Mouse (Mus musculus) left cerebral cortex, adult 2 months (tissue): ENCODE data around the gene Ppp1r9b. TPM values are rescaled to one million over a fixed set of nuclear protein-coding genes. Genes with fewer than 3 reads are reported as not detected.

Source experiments
- DNase-seq, 2 experiments: peaks; one replicate each; pipeline ENCODE4 v3.0.0; 2021 to 2022; ENCODE audit warnings: low spot score in 2 of 2, mixed read lengths in 1 of 2; ENCODE audit errors: extremely low spot score in 1 of 2
- H3K27ac ChIP-seq: fragments of 200-600 bp; 2 replicates; pipeline ENCODE4 v1.8.1; 2022
- H3K4me3 ChIP-seq: fragments of 200-600 bp; 2 replicates; pipeline ENCODE4 v1.8.1; 2022
- CTCF ChIP-seq: fragments of 200-600 bp; IDR thresholded peaks from 2 replicates; pipeline ENCODE4 v1.8.1; 2022; ENCODE audit warnings: antibody characterized with exemption, mild to moderate bottlenecking, moderate library complexity
- intact Hi-C: fragments of 180-260 bp; cut with DNase I; formaldehyde crosslinking; loops from one replicate; pipeline ENCODE4 v1.15.1; 2025
- long read RNA-seq, 2 experiments: library from polyadenylated mRNA; stranded (forward); transcript quantifications; one replicate each; pipeline ENCODE4 v2.0.0; 2021; ENCODE audit warnings: borderline mapping rate in 2 of 2
- total RNA-seq, 2 experiments: library from RNA; stranded (reverse); gene quantifications; 2 replicates each; pipeline ENCODE4 v1.2.3; 2021

Ppp1r9b gene
- total RNA-seq = 100 to 1,000 TPM; 709 to 735 TPM
- long read RNA-seq, experiment 1, full-length matches to known transcripts = 190 of 244 reads
- long read RNA-seq, experiment 1, partial matches to known transcripts = 47 of 244 reads
- long read RNA-seq, experiment 1, other reads (novel, unspliced or antisense) = 7 of 244 reads
- long read RNA-seq, experiment 2, full-length matches to known transcripts = 218 of 265 reads
- long read RNA-seq, experiment 2, partial matches to known transcripts = 43 of 265 reads
- long read RNA-seq, experiment 2, other reads (novel, unspliced or antisense) = 4 of 265 reads

GRCm38 (mm10) chr11:94990749-94991577 is at the start of gene Ppp1r9b:
Gene Ppp1r9b, plus strand, starts transcription at chr11:94991035.
- peak; percentile 93 to 94 for DNase-seq
- peak; percentile 72 for TF ChIP-seq CTCF
- peak within 1 kb of the TSS; percentile 71 for H3K4me3 ChIP-seq
- H3K27ac ChIP-seq = peak within 1 kb of the TSS; percentile 98
- intact Hi-C loops = loop anchor here (2.0 to 10.0 kb wide), 2 partner anchors 50 to 666 kb away; partner anchors contain the start of genes Ankrd40, Luc7l3 and Pdk2

GRCm38 (mm10) chr11:94941121-94941520 is 49.7 kb upstream of the Ppp1r9b start:
- intact Hi-C loops = loop anchor here (10.0 kb wide), 1 partner anchor 164 kb away; no protein-coding TSS in a partner anchor
- Histone ChIP-seq H3K27ac (no peak overlapping the region), H3K4me3 (no peak overlapping the region)
- no peak; the same call in 1 of the 2 replicates for TF ChIP-seq CTCF
- no peak for DNase-seq

GRCm38 (mm10) chr11:94941776-94942175 is 49.1 kb upstream of the Ppp1r9b start:
- DNase-seq = no peak
- Histone ChIP-seq H3K27ac (no peak overlapping the region), H3K4me3 (no peak overlapping the region)
- intact Hi-C loops = loop anchor here (10.0 kb wide), 1 partner anchor 163 kb away; no protein-coding TSS in a partner anchor
- TF ChIP-seq CTCF = no peak

GRCm38 (mm10) chr11:94942282-94943023 is 48.4 kb upstream of the Ppp1r9b start:
- Histone ChIP-seq H3K27ac (no peak overlapping the region), H3K4me3 (no peak overlapping the region)
- peak in 1 of 2 experiments; percentile 43 for DNase-seq
- intact Hi-C loops = loop anchor here (10.0 kb wide), 1 partner anchor 162 kb away; no protein-coding TSS in a partner anchor
- TF ChIP-seq CTCF = peak; percentile 67

- Histone ChIP-seq H3K27ac (no peak overlapping the region), H3K4me3 (no peak overlapping the region)
- intact Hi-C loops = loop anchor here (10.0 kb wide), 1 partner anchor 162 kb away; no protein-coding TSS in a partner anchor
- DNase-seq = no peak
- TF ChIP-seq CTCF = no peak
Measured at GRCm38 (mm10) chr11:94943054-94943453, 47.8 kb upstream of the Ppp1r9b start.

- intact Hi-C loops = loop anchor here (10.0 kb wide), 1 partner anchor 161 kb away; no protein-coding TSS in a partner anchor
- H3K27ac ChIP-seq = no peak overlapping the region
- TF ChIP-seq CTCF = peak; percentile 13
- DNase-seq = no peak
- no peak overlapping the region for H3K4me3 ChIP-seq
Measured at GRCm38 (mm10) chr11:94944295-94944694, 46.5 kb upstream of the Ppp1r9b start.

- H3K27ac ChIP-seq = no peak overlapping the region
- no peak for DNase-seq
- H3K4me3 ChIP-seq = no peak overlapping the region
- TF ChIP-seq CTCF = no peak
- intact Hi-C loops = loop anchor here (10.0 kb wide), 1 partner anchor 160 kb away; no protein-coding TSS in a partner anchor
Measured at GRCm38 (mm10) chr11:94945236-94945635, 45.6 kb upstream of the Ppp1r9b start.

- intact Hi-C loops = no loop called here
- TF ChIP-seq CTCF = no peak
- H3K27ac ChIP-seq = no peak overlapping the region
- DNase-seq = no peak
- H3K4me3 ChIP-seq = no peak overlapping the region
Measured at GRCm38 (mm10) chr11:94952169-94952568, 38.7 kb upstream of the Ppp1r9b start.

GRCm38 (mm10) chr11:94955103-94955502 is 35.7 kb upstream of the Ppp1r9b start:
- H3K27ac ChIP-seq = no peak overlapping the region
- H3K4me3 ChIP-seq = no peak overlapping the region
- intact Hi-C loops = no loop called here
- TF ChIP-seq CTCF = no peak
- no peak for DNase-seq

- DNase-seq = no peak
- H3K27ac ChIP-seq = no peak overlapping the region
- intact Hi-C loops = no loop called here
- H3K4me3 ChIP-seq = no peak overlapping the region
- no peak for TF ChIP-seq CTCF
Measured at GRCm38 (mm10) chr11:94957693-94958064, 33.2 kb upstream of the Ppp1r9b start.

GRCm38 (mm10) chr11:94958065-94958858 is 32.6 kb upstream of the Ppp1r9b start:
- Histone ChIP-seq H3K27ac (no peak overlapping the region), H3K4me3 (no peak overlapping the region)
- no peak for TF ChIP-seq CTCF
- DNase-seq = peak in 1 of 2 experiments; percentile 39
- intact Hi-C loops = no loop called here
